Mouse (Mus musculus) heart, adult 8-10 months (tissue): ENCODE measurements around the gene Olfr221. TPM values are rescaled to one million over a fixed set of nuclear protein-coding genes. Genes with fewer than 3 reads are reported as not detected.
"Not testable (repeated sequence)": the region's sequence is repeated elsewhere in the genome, so short reads cannot be mapped to it uniquely, and the experiment has no call there.

Source experiments
- DNase-seq: peaks from one replicate; pipeline ENCODE4 v3.0.0; 2022; ENCODE audit warnings: low spot score
- total RNA-seq, 4 experiments: library from RNA; stranded (reverse); gene quantifications; 2 replicates each; pipeline ENCODE4 v1.2.4; 2022

Gene Olfr221
- not detected for total RNA-seq

DNA sequence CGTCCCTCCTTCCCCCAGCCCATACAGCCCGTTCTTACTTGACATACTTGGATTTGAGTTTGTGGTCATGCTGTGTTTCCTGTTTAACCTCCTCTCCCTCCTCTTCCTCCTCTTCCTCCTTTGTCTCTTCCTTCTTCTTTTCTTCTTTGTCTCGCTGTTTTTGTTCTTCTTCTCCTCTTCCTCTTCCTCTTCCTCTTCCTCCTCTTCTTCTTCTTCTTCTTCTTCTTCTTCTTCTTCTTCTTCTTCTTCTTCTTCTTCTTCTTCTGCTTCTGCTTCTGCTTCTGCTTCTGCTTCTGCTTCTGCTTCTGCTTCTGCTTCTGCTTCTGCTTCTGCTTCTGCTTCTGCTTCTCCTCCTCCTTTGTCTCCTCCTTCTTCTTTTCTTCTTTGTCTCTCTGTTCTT lies at the start of gene Olfr221:
Gene Olfr221, minus strand, starts transcription at position 101 of the 400 bp plus-strand sequence.
- not testable (repeated sequence) for DNase-seq

GRCm38 (mm10) chr14:52083083-52083482 lies 40.8 kb upstream of the Olfr221 start:
- DNase-seq, result no peak

- no peak for DNase-seq
Measured at GRCm38 (mm10) chr14:52071599-52072137, 29.4 kb upstream of the Olfr221 start.

DNA sequence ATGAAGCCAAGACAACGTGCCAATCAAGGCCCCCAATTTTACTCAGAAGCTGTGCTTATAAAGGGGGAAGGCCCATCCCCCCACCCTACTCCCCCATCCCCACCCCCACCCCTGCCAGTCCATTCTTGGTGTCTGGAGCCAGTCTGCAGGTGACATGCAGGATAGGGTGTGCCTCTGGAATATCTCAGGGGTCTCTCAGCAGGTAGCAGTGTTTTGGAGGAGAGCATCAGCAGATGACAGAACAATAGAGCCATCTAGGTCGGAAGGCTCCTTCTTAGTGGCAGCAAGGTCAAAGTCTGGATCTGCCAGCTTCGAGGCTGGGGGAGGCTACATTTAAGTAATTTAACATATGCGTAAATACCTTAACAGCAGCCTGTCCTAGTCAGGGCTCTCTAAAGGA lies 23.9 kb upstream of the Olfr221 start:
- no peak for DNase-seq

DNA sequence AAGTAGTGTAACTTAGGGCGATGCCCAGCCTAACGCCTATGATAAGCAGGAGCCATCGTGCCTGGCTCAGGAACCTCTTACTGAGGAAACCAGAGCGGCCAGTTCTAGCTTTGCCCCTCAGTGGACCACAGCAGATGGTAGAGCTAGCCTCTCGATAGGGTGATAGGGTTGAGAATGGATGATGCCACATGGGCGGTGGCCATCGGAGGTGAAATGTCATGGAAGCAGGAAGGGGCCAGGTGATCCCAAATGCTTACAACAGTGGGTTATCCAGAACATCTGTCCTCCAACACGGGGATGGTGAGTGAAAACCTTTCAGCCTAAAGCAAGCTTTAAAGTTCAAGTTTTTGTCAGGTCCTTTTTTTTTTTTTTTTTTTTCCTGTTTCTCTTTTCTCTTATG lies 19.5 kb upstream of the Olfr221 start:
- DNase-seq, result no peak

- no peak for DNase-seq
Measured at GRCm38 (mm10) chr14:52060800-52061199, 18.5 kb upstream of the Olfr221 start.

GRCm38 (mm10) chr14:52059982-52060381 lies 17.7 kb upstream of the Olfr221 start:
- no peak for DNase-seq

GRCm38 (mm10) chr14:52052720-52053119 lies 10.5 kb upstream of the Olfr221 start:
- DNase-seq, result not testable (repeated sequence)

- DNase-seq, result no peak
Measured at GRCm38 (mm10) chr14:52045966-52046565, 3.8 kb upstream of the Olfr221 start.

DNA sequence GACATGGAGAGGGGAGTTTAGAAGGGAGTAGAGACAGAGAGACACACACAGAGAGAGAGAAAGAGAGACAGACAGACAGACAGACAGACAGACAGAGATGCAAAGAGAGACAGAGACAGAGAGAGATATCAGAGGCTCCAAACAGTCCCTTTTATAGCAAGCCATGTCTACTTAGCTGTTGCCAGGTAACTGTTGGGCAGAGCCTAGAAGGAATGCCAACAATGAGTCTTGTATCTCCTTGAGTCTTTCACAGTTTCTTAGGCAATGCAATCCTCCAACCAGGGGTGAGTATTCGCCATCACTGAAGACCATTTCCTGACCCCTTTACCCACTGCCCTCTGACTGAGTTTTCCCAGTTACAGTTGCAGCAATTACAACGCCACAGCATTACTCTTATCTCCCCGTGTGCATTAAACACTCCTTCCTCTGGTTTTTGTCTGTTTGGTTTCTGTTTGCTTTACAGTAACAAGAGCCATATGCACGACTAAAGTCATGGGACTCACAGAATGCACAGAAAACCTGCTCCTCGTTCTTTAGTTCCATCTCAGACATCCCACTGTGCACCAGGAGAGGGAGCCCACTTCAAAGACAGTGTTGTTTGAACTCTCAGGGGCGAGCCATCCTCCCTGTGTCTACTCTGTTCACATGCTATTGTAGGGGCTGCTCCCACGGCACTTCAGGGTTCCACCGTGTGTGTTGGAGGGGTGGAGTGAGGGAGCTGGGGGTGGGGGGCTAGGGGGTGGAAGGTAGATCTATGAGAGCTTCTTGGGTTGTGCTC lies 2.8 kb upstream of the Olfr221 start:
- no peak for DNase-seq

- peak; percentile 19 for DNase-seq
Measured at GRCm38 (mm10) chr14:52043446-52043845, 1.2 kb upstream of the Olfr221 start.

DNA sequence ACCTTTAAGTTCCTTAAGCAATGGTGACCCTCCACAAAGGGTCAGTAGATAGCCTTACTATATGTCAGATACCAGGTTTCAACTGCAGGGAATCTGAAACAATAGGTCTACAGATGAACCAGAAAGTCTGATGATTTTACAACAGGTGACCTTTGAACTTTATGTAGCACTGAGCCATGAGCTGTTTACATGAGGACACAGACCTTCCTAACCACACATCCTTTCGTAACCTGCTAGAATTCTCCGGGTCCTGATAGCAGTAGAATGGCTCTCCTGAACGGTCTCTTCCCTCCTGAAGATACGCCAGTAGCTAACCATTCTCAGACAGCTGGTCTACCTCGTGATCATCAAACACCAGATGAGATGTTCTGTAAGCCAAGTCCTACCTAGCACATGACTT lies 2.9 kb downstream of the Olfr221 start:
- no peak for DNase-seq

- no peak for DNase-seq
Measured at GRCm38 (mm10) chr14:52035926-52036325, 6.3 kb downstream of the Olfr221 start.

DNA sequence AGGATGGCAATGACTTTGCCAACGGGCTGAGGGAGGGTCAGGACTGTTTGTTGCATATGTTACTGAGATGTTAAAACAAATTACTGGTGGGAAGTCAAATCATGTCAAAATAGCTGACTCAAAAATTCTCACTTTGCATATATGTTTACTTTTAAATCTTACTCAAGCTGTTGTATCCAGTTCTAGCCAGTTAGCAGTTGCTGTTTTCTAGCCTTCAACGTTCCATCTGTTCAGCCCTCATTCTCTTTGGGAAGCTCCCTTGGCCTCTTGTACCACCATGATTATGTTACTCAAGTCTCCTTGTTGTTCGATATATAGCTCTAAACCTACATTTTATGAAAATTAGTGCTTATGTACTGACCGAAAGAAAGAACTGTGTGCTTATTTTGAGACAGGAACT lies 15.9 kb downstream of the Olfr221 start:
- no peak for DNase-seq

GRCm38 (mm10) chr14:52024133-52024532 lies 18.1 kb downstream of the Olfr221 start:
- DNase-seq, result no peak

GRCm38 (mm10) chr14:52022709-52023459 lies 19.4 kb downstream of the Olfr221 start:
- peak; percentile 87 for DNase-seq

GRCm38 (mm10) chr14:52022244-52022708 lies 20.0 kb downstream of the Olfr221 start:
- no peak for DNase-seq

GRCm38 (mm10) chr14:52021568-52022212 lies 20.6 kb downstream of the Olfr221 start:
- DNase-seq, result no peak

DNA sequence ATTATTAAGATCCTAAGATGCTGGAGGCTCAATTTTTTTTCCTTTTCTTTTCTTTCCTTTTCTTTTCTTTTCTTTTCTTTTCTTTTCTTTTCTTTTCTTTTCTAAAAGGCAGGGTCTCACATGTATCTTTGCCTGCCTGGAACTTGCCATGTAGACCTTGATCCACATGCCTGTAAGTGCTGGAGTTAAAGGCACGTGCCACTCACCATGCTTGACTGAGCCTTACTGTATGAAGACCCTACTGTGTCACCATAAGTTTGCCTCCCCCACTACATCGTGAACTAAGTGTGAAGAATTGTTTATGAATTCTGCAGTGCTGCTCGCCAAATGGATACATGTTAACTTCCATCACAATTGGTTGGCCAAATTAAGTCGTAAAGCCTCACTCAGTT lies 21.1 kb downstream of the Olfr221 start:
- DNase-seq, result no peak

- DNase-seq, result peak; percentile 87
Measured at GRCm38 (mm10) chr14:52020486-52021137, 21.6 kb downstream of the Olfr221 start, which contains the start of gene Zfp219. Gene Zfp219, minus strand, starts transcription at chr14:52020733.
